Mouse (Mus musculus): ENCODE measurements at regions not wholly inside any gene's neighbourhood (a gene's known extent, or its start where the extent isn't known, plus 50 kb on each side); places are given as distances from the start of the nearest gene placed in this dataset.
A peak's percentile ranks its signal among the peaks of the same experiment; 100 is the strongest.

DNA sequence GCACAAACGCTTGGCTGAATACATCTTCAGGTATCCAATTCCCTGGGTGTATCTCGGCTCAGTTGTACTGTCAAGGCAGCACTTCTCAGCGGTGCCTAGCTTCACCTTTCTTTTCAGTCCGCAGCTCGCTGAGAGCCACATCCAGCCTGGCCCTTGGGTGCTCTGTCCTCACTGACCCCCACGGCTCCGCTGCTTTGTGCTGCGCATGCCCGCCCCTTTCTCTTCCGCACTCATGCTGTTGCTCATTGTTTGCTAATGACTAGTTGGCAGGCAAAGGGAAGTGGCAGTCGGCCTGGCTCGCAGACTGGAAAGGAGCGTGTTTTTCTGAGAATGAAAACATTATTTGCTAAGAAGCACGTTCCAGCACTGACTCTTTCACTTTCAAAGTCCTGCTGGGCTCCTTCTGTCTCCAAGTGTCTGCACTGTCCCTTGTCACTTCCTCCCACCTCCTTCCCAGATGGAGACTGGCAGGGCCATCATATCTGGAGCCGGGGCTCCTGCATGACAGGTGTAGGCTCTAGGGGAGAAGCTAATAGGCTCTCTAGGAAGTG lies 146.7 kb upstream of the Kif2a start:
- no peak for ATAC-seq (ENCODE audit: insufficient number of reproducible peaks, low FRiP score, low TSS enrichment, low read depth)
- H3K9me3 ChIP-seq (replicated peaks): no peaks in the 10 kb centered on the region
- H3K27me3 ChIP-seq: no peaks in the 10 kb centered on the region
- H3K4me2 ChIP-seq (replicated peaks): peak overlapping the region; percentile 67
- WGBS: 8% methylated on average over 15 of the region's 15 CpGs
- peaks cover 6% of the 10 kb centered on the region; the same call in 1 of the 2 replicates for H3K4me1 ChIP-seq
- no peaks in the 10 kb centered on the region for H3K36me3 ChIP-seq
- H3K4me3 ChIP-seq (replicated peaks): peak overlapping the region; percentile 37
- H3K27ac ChIP-seq (replicated peaks): no peak overlapping the region
- H3K9ac ChIP-seq: no peak overlapping the region

DNA sequence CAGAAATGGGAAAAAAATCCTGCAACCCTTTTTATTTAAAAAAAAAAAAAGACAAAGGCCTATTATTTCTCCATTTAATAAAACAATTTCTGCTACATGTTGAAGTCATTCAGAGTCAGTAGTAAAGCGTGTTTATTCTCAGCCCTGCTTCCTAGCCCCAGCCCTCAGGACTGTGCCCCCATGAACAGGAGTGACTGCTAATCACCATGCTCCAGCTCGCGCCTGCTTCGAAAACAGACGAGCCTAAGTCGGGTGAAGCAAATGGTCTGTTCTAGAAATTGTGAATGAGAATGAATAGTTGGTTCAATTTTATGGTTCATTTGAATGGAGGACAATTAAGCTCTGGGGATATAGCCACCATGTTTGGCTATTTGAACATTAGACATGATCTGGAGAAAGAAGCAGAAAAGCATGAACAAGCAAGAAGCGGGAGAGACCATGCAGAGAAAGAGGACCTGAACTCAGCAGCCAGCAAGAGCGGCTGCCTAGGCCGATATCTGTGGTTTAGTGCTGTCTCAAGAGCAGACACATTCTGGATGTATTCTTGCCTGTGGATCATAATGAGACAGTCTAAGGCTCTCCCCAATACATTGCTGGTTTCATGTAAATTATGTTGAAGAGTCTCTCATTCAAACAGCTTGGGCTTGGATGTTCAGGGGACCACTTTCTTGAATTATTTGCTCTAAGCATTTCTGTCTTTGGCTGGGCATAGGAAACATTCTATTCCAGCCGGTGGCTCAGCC lies 146.1 kb upstream of the Kif2a start:
- Histone ChIP-seq H3K4me2 (replicated peaks) (peak overlapping the region; percentile 67), H3K27ac (replicated peaks) (no peak overlapping the region), H3K4me3 (replicated peaks) (peak overlapping the region; percentile 37), H3K27me3 (no peaks in the 10 kb centered on the region), H3K9ac (no peak overlapping the region), H3K4me1 (peaks cover 6% of the 10 kb centered on the region; the same call in 1 of the 2 replicates), H3K36me3 (no peaks in the 10 kb centered on the region), H3K9me3 (replicated peaks) (no peaks in the 10 kb centered on the region)
- 72% methylated on average over 10 of the region's 10 CpGs for WGBS
- ATAC-seq (ENCODE audit: insufficient number of reproducible peaks, low FRiP score, low TSS enrichment, low read depth): no peak

DNA sequence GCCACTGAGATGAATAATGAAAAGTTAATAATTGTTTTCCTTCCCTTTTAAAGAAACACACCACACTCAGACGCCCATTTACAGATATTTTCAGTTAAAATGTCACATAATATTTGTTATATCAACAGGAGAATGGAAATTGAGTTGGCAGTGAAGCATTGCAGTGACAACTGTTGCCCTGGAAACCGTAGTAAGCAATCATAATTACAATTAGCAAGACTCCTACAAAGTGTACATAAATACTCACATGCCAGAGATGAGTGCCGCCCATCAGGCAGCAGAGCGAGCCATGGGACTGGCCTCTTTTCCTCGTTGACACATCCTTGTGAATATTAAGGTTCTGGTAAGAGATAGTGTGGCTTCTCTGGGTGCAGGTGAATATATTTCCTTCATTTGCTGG lies 129.6 kb upstream of the Kif2a start:
- H3K27ac ChIP-seq (replicated peaks): no peak overlapping the region
- 71% methylated on average over 5 of the region's 5 CpGs for WGBS
- no peaks in the 10 kb centered on the region for H3K27me3 ChIP-seq
- no peak for ATAC-seq (ENCODE audit: insufficient number of reproducible peaks, low FRiP score, low TSS enrichment, low read depth)
- no peak overlapping the region for H3K4me3 ChIP-seq (replicated peaks)
- H3K36me3 ChIP-seq: no peaks in the 10 kb centered on the region
- no peak overlapping the region for H3K9ac ChIP-seq
- H3K9me3 ChIP-seq (replicated peaks): no peaks in the 10 kb centered on the region
- no peak overlapping the region for H3K4me2 ChIP-seq (replicated peaks)
- no peaks in the 10 kb centered on the region for H3K4me1 ChIP-seq

DNA sequence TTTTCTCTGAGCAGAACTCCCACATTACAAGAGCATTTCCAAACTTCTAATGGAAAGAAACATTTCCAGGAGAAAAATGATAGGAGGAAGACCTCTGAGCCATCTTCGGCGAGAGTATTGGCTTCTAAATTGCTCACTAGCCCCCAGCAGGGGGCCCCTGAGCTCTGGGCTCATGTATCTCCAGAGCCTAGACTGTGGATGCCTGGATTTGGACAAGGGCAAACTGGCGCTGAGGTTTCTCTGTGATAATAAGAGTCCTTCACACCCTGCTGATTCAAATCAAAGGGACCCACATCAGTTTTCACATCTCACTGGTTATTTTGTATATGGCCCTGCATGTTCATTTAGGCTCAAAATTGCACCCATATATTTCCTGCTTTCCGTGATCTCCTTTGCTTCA lies 119.3 kb upstream of the Kif2a start:
- Histone ChIP-seq H3K9ac (no peak overlapping the region), H3K4me1 (no peaks in the 10 kb centered on the region), H3K27me3 (no peaks in the 10 kb centered on the region), H3K36me3 (no peaks in the 10 kb centered on the region), H3K9me3 (replicated peaks) (no peaks in the 10 kb centered on the region), H3K4me2 (replicated peaks) (no peak overlapping the region), H3K27ac (replicated peaks) (no peak overlapping the region), H3K4me3 (replicated peaks) (no peak overlapping the region)
- 64% methylated on average over 4 of the region's 4 CpGs for WGBS
- no peak for ATAC-seq (ENCODE audit: insufficient number of reproducible peaks, low FRiP score, low TSS enrichment, low read depth)

DNA sequence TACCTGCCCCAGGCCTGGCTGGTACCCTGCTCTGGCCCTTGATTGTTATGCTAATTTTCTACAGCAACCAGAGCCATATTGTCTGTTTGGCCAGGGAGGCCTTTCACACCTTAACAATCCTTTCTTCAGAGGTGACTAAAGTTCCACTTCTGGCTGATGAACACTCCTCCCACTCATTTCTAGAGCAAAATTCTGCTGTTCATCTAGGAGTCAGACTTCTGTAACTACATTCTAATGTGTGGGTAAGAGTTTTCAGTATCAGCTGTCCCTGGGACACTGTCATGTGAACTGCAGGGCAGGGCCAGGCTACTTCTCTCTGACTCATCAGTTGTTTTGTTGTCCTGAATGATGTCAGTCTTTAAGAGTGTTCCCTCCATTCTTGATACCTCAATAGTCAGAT lies 112.2 kb upstream of the Kif2a start:
- H3K9ac ChIP-seq: no peak overlapping the region
- H3K9me3 ChIP-seq (replicated peaks): no peaks in the 10 kb centered on the region
- ATAC-seq (ENCODE audit: insufficient number of reproducible peaks, low FRiP score, low TSS enrichment, low read depth): no peak
- H3K4me3 ChIP-seq (replicated peaks): no peak overlapping the region
- no peaks in the 10 kb centered on the region for H3K4me1 ChIP-seq
- no peaks in the 10 kb centered on the region for H3K27me3 ChIP-seq
- no peaks in the 10 kb centered on the region for H3K36me3 ChIP-seq
- no peak overlapping the region for H3K4me2 ChIP-seq (replicated peaks)
- no peak overlapping the region for H3K27ac ChIP-seq (replicated peaks)

DNA sequence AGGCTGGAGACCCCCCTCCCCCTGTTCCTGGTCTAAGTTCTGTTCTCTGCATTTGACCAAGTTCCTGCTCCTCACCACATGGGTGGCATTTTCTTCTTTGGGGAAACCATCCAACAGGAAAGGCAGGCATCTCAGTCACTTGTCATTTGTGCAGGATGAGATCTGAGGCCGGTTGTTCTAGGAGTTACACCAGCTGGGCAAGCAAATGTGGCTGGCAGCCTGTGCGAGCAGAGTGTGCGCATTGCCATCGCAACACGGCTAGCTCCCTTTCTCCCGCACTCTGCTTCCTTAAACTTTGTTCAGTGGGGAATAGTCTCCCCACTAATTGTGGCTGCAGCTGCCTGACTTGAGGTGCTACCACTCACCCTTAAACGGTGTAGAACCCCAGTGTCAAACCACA lies 104.7 kb upstream of the Kif2a start:
- no peaks in the 10 kb centered on the region for H3K36me3 ChIP-seq
- no peaks in the 10 kb centered on the region for H3K9me3 ChIP-seq (replicated peaks)
- H3K4me3 ChIP-seq (replicated peaks): no peak overlapping the region
- no peak overlapping the region for H3K4me2 ChIP-seq (replicated peaks)
- H3K27ac ChIP-seq (replicated peaks): no peak overlapping the region
- no peaks in the 10 kb centered on the region for H3K4me1 ChIP-seq
- ATAC-seq (ENCODE audit: insufficient number of reproducible peaks, low FRiP score, low TSS enrichment, low read depth): no peak
- H3K27me3 ChIP-seq: no peaks in the 10 kb centered on the region
- no peak overlapping the region for H3K9ac ChIP-seq
- 85% methylated on average over 7 of the region's 7 CpGs for WGBS

DNA sequence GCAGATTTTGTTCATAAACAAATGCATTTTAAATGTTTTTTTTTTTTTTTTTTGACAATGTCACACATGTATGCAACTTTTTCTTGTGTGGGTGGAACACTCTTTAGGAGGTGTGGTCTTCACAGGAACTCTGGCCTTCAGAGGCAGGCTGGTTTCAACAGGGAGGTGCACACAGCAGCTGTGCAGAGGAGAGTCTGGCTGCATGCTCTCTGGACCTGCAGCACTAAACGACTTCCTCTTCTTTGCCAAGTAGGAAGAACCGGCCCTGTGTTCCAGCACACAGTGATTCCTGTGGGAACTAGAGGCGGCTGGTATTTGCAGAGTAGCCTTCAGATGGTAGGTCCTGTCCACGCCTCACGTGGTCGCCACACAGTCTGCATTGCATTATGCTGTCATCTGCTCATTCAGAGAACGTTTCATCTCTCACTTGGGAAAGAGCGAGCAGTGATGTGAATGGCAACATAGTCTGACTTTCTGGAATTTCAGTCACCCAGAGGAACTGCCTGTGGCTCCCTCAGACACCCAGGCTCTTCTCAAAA lies 102.3 kb upstream of the Kif2a start:
- H3K9me3 ChIP-seq (replicated peaks): no peaks in the 10 kb centered on the region
- no peaks in the 10 kb centered on the region for H3K36me3 ChIP-seq
- WGBS: 39% methylated on average over 8 of the region's 8 CpGs
- H3K4me2 ChIP-seq (replicated peaks): no peak overlapping the region
- no peak for ATAC-seq (ENCODE audit: insufficient number of reproducible peaks, low FRiP score, low TSS enrichment, low read depth)
- H3K27me3 ChIP-seq: no peaks in the 10 kb centered on the region
- no peak overlapping the region for H3K27ac ChIP-seq (replicated peaks)
- H3K9ac ChIP-seq: no peak overlapping the region
- no peak overlapping the region for H3K4me3 ChIP-seq (replicated peaks)
- H3K4me1 ChIP-seq: no peaks in the 10 kb centered on the region

DNA sequence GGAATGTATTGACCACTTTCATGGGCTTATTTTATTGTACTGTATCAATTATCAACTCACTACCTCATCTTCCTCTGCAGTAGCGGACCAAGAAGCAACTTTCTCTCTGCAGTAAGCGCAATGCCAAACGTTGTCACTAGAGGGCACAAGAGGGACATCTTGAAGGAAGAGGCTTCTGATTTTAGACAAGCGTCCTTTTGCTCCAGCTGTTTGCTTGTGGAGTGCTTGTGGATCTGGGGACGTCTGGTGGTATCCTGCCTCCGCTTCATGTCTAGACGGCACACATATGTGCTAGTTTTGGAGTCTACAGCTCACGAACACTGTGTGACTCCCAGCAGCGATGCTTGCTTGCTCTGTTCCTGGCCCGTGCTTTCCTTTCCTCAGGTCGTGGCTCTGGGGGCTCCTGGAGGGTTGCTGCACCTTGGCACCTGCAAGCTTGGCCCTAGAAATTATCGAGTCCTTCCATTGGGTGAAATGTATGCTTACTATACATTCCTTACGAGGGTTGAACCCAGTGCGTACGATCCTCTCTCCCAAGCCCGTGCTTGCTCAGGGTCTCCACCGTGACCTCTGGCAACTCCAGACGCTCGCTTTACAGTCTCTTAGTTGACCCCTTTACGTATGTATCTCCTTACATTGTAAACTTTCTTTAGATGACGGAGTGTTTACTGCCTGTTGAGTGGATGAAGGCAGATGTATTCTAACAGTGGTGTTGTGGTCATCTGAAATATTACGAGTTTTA lies 92.2 kb upstream of the Kif2a start:
- Histone ChIP-seq H3K9me3 (replicated peaks) (no peaks in the 10 kb centered on the region), H3K27me3 (no peaks in the 10 kb centered on the region), H3K4me1 (0 out of 2 replicates have a peak, but pooled peaks cover 3% of the 10 kb centered on the region), H3K4me3 (replicated peaks) (no peak overlapping the region), H3K27ac (replicated peaks) (no peak overlapping the region), H3K36me3 (no peaks in the 10 kb centered on the region), H3K4me2 (replicated peaks) (no peak overlapping the region; the same call in 1 of the 2 replicates), H3K9ac (no peak overlapping the region)
- no peak for ATAC-seq (ENCODE audit: insufficient number of reproducible peaks, low FRiP score, low TSS enrichment, low read depth)
- 56% methylated on average over 22 of the region's 22 CpGs for WGBS

DNA sequence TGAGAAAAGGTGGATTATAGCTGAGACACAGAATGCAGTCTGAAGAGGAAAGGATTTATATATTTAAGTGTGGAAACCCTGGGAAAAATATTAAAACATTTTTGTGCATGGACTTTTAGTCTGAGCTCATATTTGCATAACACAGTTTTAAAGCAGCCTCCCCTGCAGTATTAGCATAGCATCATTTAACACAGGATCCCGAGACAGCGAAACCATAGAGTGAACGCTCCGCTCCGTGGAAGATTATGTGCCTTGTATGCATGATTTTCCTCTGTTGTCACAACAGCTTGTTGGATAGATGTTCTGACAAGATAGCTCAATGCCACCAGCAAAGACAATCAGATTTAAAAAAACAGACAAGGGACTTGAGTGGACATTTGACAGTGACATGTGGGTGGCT lies 86.1 kb upstream of the Kif2a start:
- no peaks in the 10 kb centered on the region for H3K9me3 ChIP-seq (replicated peaks)
- no peak overlapping the region for H3K4me2 ChIP-seq (replicated peaks)
- H3K27me3 ChIP-seq: no peaks in the 10 kb centered on the region
- no peak overlapping the region for H3K9ac ChIP-seq
- no peaks in the 10 kb centered on the region for H3K36me3 ChIP-seq
- ATAC-seq (ENCODE audit: insufficient number of reproducible peaks, low FRiP score, low TSS enrichment, low read depth): no peak
- no peak overlapping the region for H3K27ac ChIP-seq (replicated peaks)
- no peak overlapping the region for H3K4me3 ChIP-seq (replicated peaks)
- no peaks in the 10 kb centered on the region for H3K4me1 ChIP-seq
- WGBS: 83% methylated on average over 5 of the region's 5 CpGs

DNA sequence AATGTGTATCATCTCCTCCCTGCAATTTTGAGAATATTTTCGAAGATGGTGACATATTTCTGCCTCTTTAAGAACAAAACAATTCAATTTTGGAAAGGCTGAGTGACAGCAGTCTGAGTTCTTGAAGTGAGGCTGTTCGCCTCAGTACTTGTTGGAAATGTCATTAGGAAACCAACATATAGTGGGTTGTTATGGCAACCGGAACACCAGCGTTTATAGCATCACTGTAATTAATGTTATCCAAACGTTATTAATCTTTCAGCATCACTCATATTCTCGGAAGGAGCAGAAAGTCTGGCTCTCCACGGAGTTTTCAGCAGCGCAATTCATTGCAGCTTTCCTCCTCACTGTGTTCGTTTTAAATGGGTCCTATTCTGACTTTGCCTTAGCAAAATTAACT lies 85.6 kb upstream of the Kif2a start:
- Histone ChIP-seq H3K27ac (replicated peaks) (no peak overlapping the region), H3K4me2 (replicated peaks) (no peak overlapping the region), H3K36me3 (no peaks in the 10 kb centered on the region), H3K9me3 (replicated peaks) (no peaks in the 10 kb centered on the region), H3K9ac (no peak overlapping the region), H3K4me1 (no peaks in the 10 kb centered on the region), H3K4me3 (replicated peaks) (no peak overlapping the region), H3K27me3 (no peaks in the 10 kb centered on the region)
- ATAC-seq (ENCODE audit: insufficient number of reproducible peaks, low FRiP score, low TSS enrichment, low read depth): no peak
- WGBS: 66% methylated on average over 9 of the region's 9 CpGs

DNA sequence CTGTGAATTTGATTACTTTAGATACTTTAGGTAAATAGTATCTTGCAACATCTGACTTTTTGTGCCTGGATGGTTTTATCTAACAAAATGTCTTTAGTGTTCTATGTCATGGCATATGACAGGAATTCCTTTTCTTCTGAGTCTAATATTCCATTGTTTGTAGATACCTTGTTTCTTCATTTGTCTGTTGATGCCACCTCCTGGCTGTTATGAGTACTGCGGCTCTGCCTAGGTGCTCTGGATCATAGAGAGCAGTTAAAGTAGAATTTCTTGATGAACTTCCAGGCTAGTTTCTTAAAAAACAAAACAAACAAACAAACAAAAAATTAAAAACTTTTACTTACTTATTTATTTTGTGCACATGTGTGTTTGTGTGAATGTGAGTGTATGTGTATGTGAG lies 83.6 kb upstream of the Kif2a start:
- WGBS: 68% methylated on average over 1 of the region's 1 CpGs
- no peaks in the 10 kb centered on the region for H3K9me3 ChIP-seq (replicated peaks)
- no peak overlapping the region for H3K9ac ChIP-seq
- H3K27ac ChIP-seq (replicated peaks): no peak overlapping the region
- ATAC-seq (ENCODE audit: insufficient number of reproducible peaks, low FRiP score, low TSS enrichment, low read depth): no peak
- H3K36me3 ChIP-seq: no peaks in the 10 kb centered on the region
- H3K4me3 ChIP-seq (replicated peaks): no peak overlapping the region
- no peaks in the 10 kb centered on the region for H3K27me3 ChIP-seq
- no peak overlapping the region for H3K4me2 ChIP-seq (replicated peaks)
- H3K4me1 ChIP-seq: no peaks in the 10 kb centered on the region
